Mouse (Mus musculus) embryonic facial prominence, embryonic 13.5 days (tissue): ENCODE measurements around the gene Gm49395. TPM values are rescaled to one million over a fixed set of nuclear protein-coding genes. Genes with fewer than 3 reads are reported as not detected.
A peak's percentile ranks its signal among the peaks of the same experiment; 100 is the strongest.

Experiments
- ATAC-seq: fragments of 200-750 bp; cut with Nextera tagmentation; 2 replicates; pipeline ENCODE4 v1.8.0; 2017; ENCODE audit warnings: low read depth; ENCODE audit not compliant: insufficient number of reproducible peaks, insufficient read depth, low FRiP score, low TSS enrichment
- H3K27ac ChIP-seq: fragments of 300-500 bp; sonication (generic); 2 replicates; pipeline ENCODE4 v1.5.1; 2015; ENCODE audit warnings: moderate library complexity, mild to moderate bottlenecking, inconsistent platforms
- H3K27me3 ChIP-seq: fragments of 300-500 bp; sonication (generic); 2 replicates; pipeline ENCODE4 v1.6.1; 2015; ENCODE audit warnings: mild to moderate bottlenecking, inconsistent platforms
- H3K36me3 ChIP-seq: fragments of 300-500 bp; sonication (generic); 2 replicates; pipeline ENCODE4 v1.6.1; 2015; ENCODE audit warnings: mild to moderate bottlenecking, inconsistent platforms
- H3K4me1 ChIP-seq: fragments of 300-500 bp; sonication (generic); 2 replicates; pipeline ENCODE4 v1.6.1; 2015; ENCODE audit warnings: inconsistent platforms
- H3K4me2 ChIP-seq: fragments of 300-500 bp; sonication (generic); 2 replicates; pipeline ENCODE4 v1.6.1; 2015; ENCODE audit warnings: moderate library complexity, mild to moderate bottlenecking, inconsistent platforms
- H3K4me3 ChIP-seq: fragments of 300-500 bp; sonication (generic); 2 replicates; pipeline ENCODE4 v1.5.1; 2015; ENCODE audit warnings: mild to moderate bottlenecking, inconsistent platforms
- H3K9ac ChIP-seq: fragments of 300-500 bp; sonication (generic); 2 replicates; pipeline ENCODE4 v1.6.1; 2015; ENCODE audit warnings: mild to moderate bottlenecking, inconsistent platforms
- H3K9me3 ChIP-seq: fragments of 300-500 bp; sonication (generic); 2 replicates; pipeline ENCODE4 v1.6.1; 2016; ENCODE audit warnings: inconsistent platforms
- WGBS: fragments of 180-500 bp; shearing (Covaris S2); methylation state at CpG from one replicate; pipeline ENCODE4 v1.1.7; 2015; ENCODE audit warnings: mixed read lengths; 5-methylcytosine and 5-hydroxymethylcytosine counted together
- polyA plus RNA-seq: library from polyadenylated mRNA; unstranded; fragments of >200 nt; fragmentation: Nextera tagmentation; extraction: Ambion mirVana; gene quantifications from 2 replicates; pipeline ENCODE4 v1.2.1, GENCODE M21; 2015

Gm49395 gene
- polyA plus RNA-seq: 2.6 and 3.4 TPM in 2 replicates

- Histone ChIP-seq H3K27ac (no peak within 1 kb of the TSS), H3K27me3 (peaks cover 26% of the 10 kb centered on the region), H3K4me2 (peak within 1 kb of the TSS; percentile 98), H3K9ac (peak within 1 kb of the TSS; percentile 73), H3K9me3 (no peaks in the 10 kb centered on the region), H3K4me3 (peak within 1 kb of the TSS; percentile 56), H3K4me1 (peaks cover 12% of the 10 kb centered on the region; the same call in 1 of the 2 replicates), H3K36me3 (no peaks in the 10 kb centered on the region)
- peak; percentile 62 for ATAC-seq
- under 1% methylated on average over 39 of the region's 39 CpGs for WGBS
Observed at GRCm38 (mm10) chr13:115101355-115102191, at the start of gene Gm49395, which contains the start of gene Itga1. Gene Gm49395, minus strand, starts transcription at chr13:115101921. Gene Itga1, minus strand, starts transcription at chr13:115101964.

GRCm38 (mm10) chr13:115150602-115151001 is 48.9 kb upstream of the Gm49395 start:
- Histone ChIP-seq H3K9me3 (no peaks in the 10 kb centered on the region), H3K27me3 (no peaks in the 10 kb centered on the region), H3K9ac (no peak overlapping the region), H3K4me3 (no peak overlapping the region), H3K4me1 (no peaks in the 10 kb centered on the region), H3K27ac (no peak overlapping the region), H3K4me2 (no peak overlapping the region), H3K36me3 (no peaks in the 10 kb centered on the region)
- no peak for ATAC-seq
- WGBS: 94% methylated on average over 1 of the region's 1 CpGs

- Histone ChIP-seq H3K27ac (no peak overlapping the region), H3K36me3 (no peaks in the 10 kb centered on the region), H3K4me3 (no peak overlapping the region), H3K4me1 (no peaks in the 10 kb centered on the region), H3K27me3 (no peaks in the 10 kb centered on the region), H3K9ac (no peak overlapping the region), H3K4me2 (no peak overlapping the region), H3K9me3 (no peaks in the 10 kb centered on the region)
- WGBS: 88% methylated on average over 6 of the region's 6 CpGs
- no peak for ATAC-seq
Observed at GRCm38 (mm10) chr13:115149849-115150248, 48.1 kb upstream of the Gm49395 start.

GRCm38 (mm10) chr13:115143575-115143974 is 41.9 kb upstream of the Gm49395 start:
- no peak for ATAC-seq

DNA sequence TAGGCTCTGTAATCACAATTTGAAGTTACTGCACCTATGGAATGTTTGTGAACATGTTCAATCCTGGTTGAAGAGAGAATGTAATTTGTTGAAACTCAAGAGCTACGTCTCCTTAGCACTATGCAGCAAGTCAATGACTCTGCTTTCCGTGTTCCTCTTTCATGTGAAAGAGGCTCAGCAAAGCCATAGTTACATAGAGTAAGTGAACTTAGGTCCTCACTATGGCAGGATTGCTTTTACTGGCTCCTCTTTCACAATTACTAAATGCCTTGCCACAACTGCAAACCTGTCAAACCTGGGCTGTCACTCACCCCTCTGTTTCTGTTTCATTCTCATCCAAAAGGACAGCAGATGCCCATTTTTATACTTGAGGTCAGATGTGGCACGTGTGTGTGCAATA is 40.3 kb upstream of the Gm49395 start:
- no peaks in the 10 kb centered on the region for H3K4me1 ChIP-seq
- H3K9me3 ChIP-seq: no peaks in the 10 kb centered on the region
- H3K4me2 ChIP-seq: no peak overlapping the region
- H3K36me3 ChIP-seq: no peaks in the 10 kb centered on the region
- H3K4me3 ChIP-seq: no peak overlapping the region
- no peaks in the 10 kb centered on the region for H3K27me3 ChIP-seq
- 84% methylated on average over 3 of the region's 3 CpGs for WGBS
- H3K9ac ChIP-seq: no peak overlapping the region
- no peak overlapping the region for H3K27ac ChIP-seq
- no peak for ATAC-seq

More at GRCm38 (mm10) chr13:115143575-115143974, 41.9 kb upstream of the Gm49395 start:
- Histone ChIP-seq H3K9me3 (no peaks in the 10 kb centered on the region), H3K4me2 (no peak overlapping the region), H3K27ac (no peak overlapping the region), H3K36me3 (no peaks in the 10 kb centered on the region), H3K27me3 (no peaks in the 10 kb centered on the region), H3K4me3 (no peak overlapping the region), H3K4me1 (no peaks in the 10 kb centered on the region), H3K9ac (no peak overlapping the region)
- WGBS: 72% methylated on average over 2 of the region's 2 CpGs

- Histone ChIP-seq H3K4me2 (no peak overlapping the region), H3K9ac (no peak overlapping the region), H3K4me3 (no peak overlapping the region), H3K27ac (no peak overlapping the region), H3K9me3 (no peaks in the 10 kb centered on the region), H3K36me3 (no peaks in the 10 kb centered on the region), H3K4me1 (no peaks in the 10 kb centered on the region), H3K27me3 (no peaks in the 10 kb centered on the region)
- no peak for ATAC-seq
- WGBS: 90% methylated on average over 7 of the region's 7 CpGs
Observed at GRCm38 (mm10) chr13:115138513-115138912, 36.8 kb upstream of the Gm49395 start.

GRCm38 (mm10) chr13:115136761-115137160 is 35.0 kb upstream of the Gm49395 start:
- no peaks in the 10 kb centered on the region for H3K27me3 ChIP-seq
- H3K4me2 ChIP-seq: no peak overlapping the region
- WGBS: 80% methylated on average over 3 of the region's 3 CpGs
- no peaks in the 10 kb centered on the region for H3K9me3 ChIP-seq
- no peak for ATAC-seq
- no peak overlapping the region for H3K4me3 ChIP-seq
- no peaks in the 10 kb centered on the region for H3K4me1 ChIP-seq
- no peak overlapping the region for H3K9ac ChIP-seq
- no peaks in the 10 kb centered on the region for H3K36me3 ChIP-seq
- H3K27ac ChIP-seq: no peak overlapping the region

DNA sequence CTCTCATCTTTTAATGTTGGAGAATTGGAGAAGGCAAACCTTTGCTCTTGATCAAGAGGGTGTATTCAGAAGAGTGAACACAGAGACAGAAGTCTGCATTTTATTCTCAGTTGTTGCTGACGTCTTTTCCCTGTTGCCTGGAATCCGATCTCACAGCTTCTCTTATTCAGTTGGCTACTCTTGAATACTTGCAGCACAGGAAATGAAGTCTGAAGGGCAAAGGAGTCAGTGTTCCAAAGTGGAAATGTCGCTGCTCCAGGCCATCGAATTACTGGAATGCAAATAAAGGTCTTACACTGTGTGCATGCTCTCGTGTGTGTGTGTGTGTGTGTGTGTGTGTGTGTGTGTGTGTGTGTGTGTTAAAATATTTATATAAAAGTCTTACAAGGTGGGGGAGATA is 30.7 kb upstream of the Gm49395 start:
- ATAC-seq: no peak
- WGBS: 10% methylated on average over 5 of the region's 5 CpGs
- Histone ChIP-seq H3K36me3 (no peaks in the 10 kb centered on the region), H3K27ac (no peak overlapping the region), H3K4me1 (no peaks in the 10 kb centered on the region), H3K4me2 (no peak overlapping the region), H3K9me3 (no peaks in the 10 kb centered on the region), H3K4me3 (no peak overlapping the region), H3K27me3 (no peaks in the 10 kb centered on the region), H3K9ac (no peak overlapping the region)

DNA sequence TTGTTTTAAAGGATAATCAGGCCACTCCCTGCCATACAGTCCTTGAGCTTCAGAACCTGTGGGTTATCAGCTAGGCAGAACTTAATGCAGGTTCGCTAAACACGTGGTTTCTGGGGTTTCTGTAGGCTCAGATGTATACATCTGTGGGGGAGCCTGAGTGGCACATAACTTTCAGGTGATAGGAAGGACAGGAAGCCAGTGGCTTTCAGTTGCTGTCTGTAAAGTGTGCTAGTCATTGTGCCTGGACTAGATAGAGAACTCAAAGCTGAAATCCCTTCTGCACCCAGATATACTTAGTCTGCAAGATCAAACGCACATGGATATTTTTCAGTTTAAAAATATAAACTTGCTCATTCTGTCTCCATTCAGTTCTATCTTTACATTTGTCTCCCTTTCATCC is 29.7 kb upstream of the Gm49395 start:
- Histone ChIP-seq H3K4me1 (no peaks in the 10 kb centered on the region), H3K27me3 (no peaks in the 10 kb centered on the region), H3K27ac (no peak overlapping the region), H3K36me3 (no peaks in the 10 kb centered on the region), H3K9ac (no peak overlapping the region), H3K4me2 (no peak overlapping the region), H3K9me3 (no peaks in the 10 kb centered on the region), H3K4me3 (no peak overlapping the region)
- WGBS: 72% methylated on average over 3 of the region's 3 CpGs
- no peak for ATAC-seq

- no peak overlapping the region for H3K27ac ChIP-seq
- 82% methylated on average over 2 of the region's 2 CpGs for WGBS
- H3K9ac ChIP-seq: no peak overlapping the region
- H3K4me2 ChIP-seq: no peak overlapping the region
- no peaks in the 10 kb centered on the region for H3K36me3 ChIP-seq
- no peaks in the 10 kb centered on the region for H3K9me3 ChIP-seq
- H3K4me3 ChIP-seq: no peak overlapping the region
- H3K4me1 ChIP-seq: no peaks in the 10 kb centered on the region
- ATAC-seq: no peak
- H3K27me3 ChIP-seq: no peaks in the 10 kb centered on the region
Observed at GRCm38 (mm10) chr13:115130035-115130434, 28.3 kb upstream of the Gm49395 start.

DNA sequence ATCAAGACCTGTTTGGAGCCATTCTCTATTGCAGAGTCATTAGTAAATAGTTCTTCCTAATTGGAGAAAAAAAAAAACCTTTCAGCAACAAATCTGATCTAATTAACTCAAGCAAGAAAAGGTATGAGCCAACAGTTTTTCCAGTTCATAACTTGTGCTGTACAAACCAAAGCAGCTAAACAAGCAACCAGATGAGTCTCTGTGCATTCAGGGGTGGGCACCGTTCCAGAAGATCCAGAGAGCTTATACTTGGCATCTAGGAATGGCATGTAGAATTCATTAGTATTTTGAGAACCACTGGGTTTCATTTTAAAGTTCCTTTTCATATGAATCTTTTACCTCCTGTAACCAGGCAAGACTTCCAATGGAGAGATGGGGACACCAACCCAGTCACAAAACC is 26.1 kb upstream of the Gm49395 start:
- no peak overlapping the region for H3K4me3 ChIP-seq
- H3K4me2 ChIP-seq: no peak overlapping the region
- H3K36me3 ChIP-seq: no peaks in the 10 kb centered on the region
- WGBS: 90% methylated on average over 1 of the region's 1 CpGs
- H3K27me3 ChIP-seq: no peaks in the 10 kb centered on the region
- H3K9ac ChIP-seq: no peak overlapping the region
- ATAC-seq: no peak
- no peak overlapping the region for H3K27ac ChIP-seq
- no peaks in the 10 kb centered on the region for H3K9me3 ChIP-seq
- H3K4me1 ChIP-seq: no peaks in the 10 kb centered on the region

GRCm38 (mm10) chr13:115126534-115126933 is 24.8 kb upstream of the Gm49395 start:
- WGBS: 96% methylated on average over 2 of the region's 2 CpGs
- H3K4me3 ChIP-seq: no peak overlapping the region
- no peaks in the 10 kb centered on the region for H3K9me3 ChIP-seq
- H3K27me3 ChIP-seq: no peaks in the 10 kb centered on the region
- H3K4me2 ChIP-seq: no peak overlapping the region
- no peak for ATAC-seq
- H3K27ac ChIP-seq: no peak overlapping the region
- no peaks in the 10 kb centered on the region for H3K36me3 ChIP-seq
- no peaks in the 10 kb centered on the region for H3K4me1 ChIP-seq
- H3K9ac ChIP-seq: no peak overlapping the region
